Mouse (Mus musculus): ENCODE results near the gene Ccdc162.
A peak's percentile ranks its signal among the peaks of the same experiment; 100 is the strongest.
"Not testable (repeated sequence)": the region's sequence is repeated elsewhere in the genome, so short reads cannot be mapped to it uniquely, and the experiment has no call there.

Ccdc162 gene

DNA sequence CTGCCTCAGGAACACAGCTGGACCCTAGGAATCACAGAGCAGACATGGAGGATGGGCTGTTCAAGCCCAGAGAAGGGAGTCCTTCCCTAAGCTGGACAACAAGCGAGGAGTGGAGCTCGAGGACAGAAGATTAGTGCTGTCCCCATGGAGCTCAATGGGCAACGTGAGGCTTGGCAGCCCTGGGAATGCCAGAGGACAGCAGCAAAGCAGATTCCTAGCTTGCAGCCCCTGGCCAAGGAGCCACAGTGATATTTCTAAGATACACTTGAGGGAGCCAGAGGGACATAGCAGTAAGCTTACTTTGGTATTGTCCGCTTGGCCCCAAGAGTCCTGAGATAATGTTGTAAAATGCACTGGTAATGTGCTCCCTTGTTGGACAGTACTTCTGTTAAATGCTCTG lies 25.5 kb downstream of the Ccdc162 start:
- no peak for DNase-seq

GRCm38 (mm10) chr10:41689941-41690887 lies 26.2 kb downstream of the Ccdc162 start:
- DNase-seq, result peak; percentile 73 to 76

GRCm38 (mm10) chr10:41684548-41684996 lies 31.9 kb downstream of the Ccdc162 start:
- peak; percentile 21 to 31 for DNase-seq

- DNase-seq, result peak; percentile 85 to 88
Observed at GRCm38 (mm10) chr10:41682546-41683393, 33.7 kb downstream of the Ccdc162 start.

- DNase-seq, result peak; percentile 70 to 75
Observed at GRCm38 (mm10) chr10:41678746-41679360, 37.6 kb downstream of the Ccdc162 start.

DNA sequence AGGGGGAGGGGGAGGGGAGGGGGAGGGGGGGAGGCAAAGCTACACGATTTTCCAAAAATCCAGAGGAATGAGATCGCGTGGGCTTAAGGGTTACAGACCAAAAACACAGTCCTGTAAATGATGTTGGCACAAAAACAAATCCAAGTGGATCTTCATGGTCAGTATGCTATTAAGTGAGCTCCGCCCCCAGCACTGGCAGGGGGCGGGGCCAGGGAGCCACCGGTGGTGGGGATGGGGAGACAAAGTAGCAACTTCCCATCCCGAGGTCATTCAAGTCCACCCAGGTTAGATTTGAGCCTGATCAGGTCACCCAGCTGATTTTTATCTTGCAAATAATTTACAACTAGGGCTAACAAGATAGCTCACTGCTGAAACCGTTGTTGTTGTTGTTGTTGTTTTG lies 39.0 kb downstream of the Ccdc162 start:
- no peak for DNase-seq

DNA sequence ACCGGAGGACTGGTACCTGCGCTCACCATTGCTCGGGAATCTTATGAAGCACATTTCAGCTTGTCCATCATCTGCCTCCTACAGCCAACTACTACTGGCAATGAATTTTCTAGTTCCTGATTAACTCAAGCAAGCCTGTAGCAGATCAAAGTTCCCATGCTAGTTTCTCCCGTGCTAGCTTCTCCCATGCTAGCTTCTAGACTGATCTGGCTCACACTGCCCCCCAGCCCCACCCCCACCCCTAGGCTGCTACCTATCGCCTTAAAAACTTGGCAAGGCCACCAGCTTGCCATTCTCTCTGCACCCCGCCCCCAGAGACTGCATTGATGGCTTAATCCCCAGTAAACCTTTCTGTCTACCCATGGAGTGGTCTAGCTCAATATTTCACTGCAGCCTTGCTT lies 39.8 kb downstream of the Ccdc162 start:
- no peak for DNase-seq

DNA sequence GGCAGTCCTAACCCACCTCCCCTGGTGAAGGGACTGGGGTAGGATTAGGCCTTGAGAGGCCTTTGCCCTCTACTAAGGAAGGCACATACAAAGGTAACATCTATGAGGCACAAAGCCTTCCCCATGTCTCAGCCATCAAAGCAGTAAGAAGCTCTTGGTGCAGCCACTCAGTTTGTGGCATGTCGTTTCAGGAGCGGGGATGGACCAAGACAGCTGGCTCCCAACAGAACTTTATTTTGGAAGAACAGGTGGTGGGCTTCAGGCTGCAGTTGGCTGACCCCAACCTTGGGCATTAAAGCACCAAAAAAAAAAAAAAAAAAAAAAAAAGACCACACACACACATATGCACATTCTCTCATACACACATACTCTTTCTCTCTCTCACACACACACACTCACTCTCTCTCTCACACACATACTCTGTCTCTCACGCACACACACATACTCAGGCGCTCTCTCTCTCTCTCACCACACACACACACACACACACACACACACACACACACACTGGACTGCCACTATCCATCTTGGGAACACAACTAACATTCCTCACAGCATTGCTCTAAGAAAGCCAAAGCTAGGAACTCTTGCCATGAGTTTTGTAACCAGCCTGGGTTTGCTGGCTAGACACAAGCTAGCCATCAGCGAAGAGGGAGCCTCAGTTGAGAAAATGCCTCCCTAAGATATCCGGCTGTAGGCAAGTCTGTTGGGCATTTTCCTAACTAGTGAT lies 40.4 kb downstream of the Ccdc162 start:
- DNase-seq, result no peak

DNA sequence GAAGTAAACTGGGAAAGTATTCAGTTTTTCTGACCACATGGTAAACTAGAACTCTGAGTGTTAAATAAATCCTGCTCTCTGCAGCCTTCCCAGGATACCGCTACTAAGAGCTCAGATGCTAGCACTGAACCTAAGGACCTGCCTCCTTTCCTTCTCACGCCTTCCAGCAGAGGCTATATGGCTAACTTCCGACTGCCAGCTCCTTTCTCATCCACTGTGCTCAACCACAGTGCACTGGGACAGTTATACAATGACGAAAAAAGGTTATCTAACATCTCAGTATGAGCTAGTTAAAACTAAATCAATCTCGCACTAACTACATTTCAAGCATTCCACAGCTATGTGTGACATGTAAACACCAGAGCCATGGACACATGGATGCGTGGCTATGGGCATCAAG lies 41.2 kb downstream of the Ccdc162 start:
- no peak for DNase-seq

GRCm38 (mm10) chr10:41674362-41674761 lies 42.1 kb downstream of the Ccdc162 start:
- no peak for DNase-seq

DNA sequence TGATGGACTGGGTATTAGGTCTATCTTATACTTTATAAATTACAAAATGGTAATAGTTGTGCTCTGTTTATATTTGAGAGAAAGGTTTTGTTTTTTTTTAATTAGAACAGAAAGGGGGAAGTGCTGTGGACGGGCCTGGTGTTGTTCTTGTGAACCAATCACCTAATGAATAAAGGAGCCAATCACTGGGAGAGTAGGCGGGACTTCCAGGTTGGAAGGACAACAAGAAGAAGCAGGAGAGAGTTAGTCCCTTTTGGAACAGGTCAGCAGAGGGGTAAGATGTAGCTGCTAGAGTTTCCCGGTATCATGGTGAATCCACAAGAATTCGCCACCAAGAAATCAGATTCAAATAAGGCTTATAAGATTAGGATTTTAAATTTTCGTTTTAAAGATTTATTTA lies 46.2 kb downstream of the Ccdc162 start:
- DNase-seq, result no peak

GRCm38 (mm10) chr10:41665498-41665897 lies 50.9 kb downstream of the Ccdc162 start:
- no peak for DNase-seq

DNA sequence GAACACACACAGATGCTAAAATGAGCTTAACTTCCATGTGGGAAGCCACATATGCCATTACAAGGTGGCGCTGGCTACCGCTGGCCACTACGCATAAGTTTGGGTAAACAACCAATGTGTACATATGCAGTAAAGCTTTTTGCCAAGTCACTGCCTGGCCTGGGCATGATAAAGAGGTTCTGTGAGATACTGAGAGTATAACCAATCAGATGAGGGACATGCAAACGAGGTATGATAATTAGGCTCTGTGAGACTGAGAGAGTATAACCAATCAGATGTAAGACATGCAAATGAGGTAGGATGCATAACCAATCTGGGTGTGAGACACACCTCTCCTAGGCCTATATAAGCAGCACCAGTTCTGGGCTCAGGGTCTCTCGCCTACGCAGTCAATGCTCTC lies 56.8 kb downstream of the Ccdc162 start:
- not testable (repeated sequence) for DNase-seq

GRCm38 (mm10) chr10:41655684-41656083 lies 60.8 kb downstream of the Ccdc162 start:
- DNase-seq, result not testable (repeated sequence)

GRCm38 (mm10) chr10:41652988-41653387 lies 63.4 kb downstream of the Ccdc162 start:
- DNase-seq, result no peak

DNA sequence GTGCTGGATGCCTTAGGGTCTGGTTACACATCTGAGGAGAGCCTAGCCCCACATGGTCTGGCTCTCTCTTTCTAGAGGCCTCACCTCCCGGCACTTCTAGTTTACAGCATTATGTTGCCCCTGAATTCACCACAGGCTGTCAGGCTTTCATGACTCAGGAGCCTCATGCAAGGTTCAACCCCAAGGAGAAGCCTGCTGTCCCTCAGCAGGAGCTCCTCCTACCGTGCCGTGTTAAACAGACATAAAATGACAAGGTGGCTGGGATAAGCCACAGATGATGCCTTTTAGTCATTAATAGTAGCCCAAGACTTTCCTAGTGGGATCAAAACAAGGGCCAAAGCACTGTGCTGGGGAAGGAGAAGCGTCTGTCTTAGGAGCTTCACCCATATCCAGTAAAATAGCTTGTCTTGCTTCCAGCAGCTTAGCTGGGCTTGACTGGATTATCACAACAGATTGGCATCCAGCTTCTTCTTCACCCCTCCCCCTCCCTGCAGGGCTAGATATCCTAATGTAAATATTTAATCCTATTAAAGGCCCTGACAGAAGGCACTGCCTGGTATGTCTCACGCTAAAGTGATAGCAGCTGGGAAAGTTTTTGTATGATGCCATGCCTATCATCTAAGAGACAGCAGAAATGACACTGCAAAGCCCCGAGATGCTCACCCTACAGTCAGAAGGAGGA lies 64.2 kb downstream of the Ccdc162 start:
- no peak for DNase-seq

- no peak for DNase-seq
Observed at GRCm38 (mm10) chr10:41651532-41651931, 64.9 kb downstream of the Ccdc162 start.

DNA sequence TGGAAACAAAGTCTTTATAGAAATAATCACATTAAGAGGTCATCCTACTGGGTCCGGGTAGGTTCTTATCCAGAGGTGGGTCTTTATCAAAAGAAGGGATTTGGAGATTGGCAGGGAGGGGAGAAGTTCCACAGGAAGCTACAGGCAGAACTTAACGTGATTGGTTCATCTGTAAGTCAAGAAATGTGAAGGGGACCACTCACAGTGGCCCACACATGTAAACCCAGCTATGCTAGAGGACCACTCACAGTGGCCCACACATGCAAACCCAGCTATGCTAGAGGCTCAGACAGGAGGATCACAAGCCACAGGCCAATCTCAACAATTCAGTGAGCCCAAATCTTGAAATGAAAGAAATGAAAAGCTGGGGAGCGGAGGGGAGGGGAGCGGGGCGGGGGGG lies 67.2 kb downstream of the Ccdc162 start:
- no peak for DNase-seq

GRCm38 (mm10) chr10:41638776-41639175 lies 77.7 kb downstream of the Ccdc162 start:
- peak; percentile 42 to 61 for DNase-seq

DNA sequence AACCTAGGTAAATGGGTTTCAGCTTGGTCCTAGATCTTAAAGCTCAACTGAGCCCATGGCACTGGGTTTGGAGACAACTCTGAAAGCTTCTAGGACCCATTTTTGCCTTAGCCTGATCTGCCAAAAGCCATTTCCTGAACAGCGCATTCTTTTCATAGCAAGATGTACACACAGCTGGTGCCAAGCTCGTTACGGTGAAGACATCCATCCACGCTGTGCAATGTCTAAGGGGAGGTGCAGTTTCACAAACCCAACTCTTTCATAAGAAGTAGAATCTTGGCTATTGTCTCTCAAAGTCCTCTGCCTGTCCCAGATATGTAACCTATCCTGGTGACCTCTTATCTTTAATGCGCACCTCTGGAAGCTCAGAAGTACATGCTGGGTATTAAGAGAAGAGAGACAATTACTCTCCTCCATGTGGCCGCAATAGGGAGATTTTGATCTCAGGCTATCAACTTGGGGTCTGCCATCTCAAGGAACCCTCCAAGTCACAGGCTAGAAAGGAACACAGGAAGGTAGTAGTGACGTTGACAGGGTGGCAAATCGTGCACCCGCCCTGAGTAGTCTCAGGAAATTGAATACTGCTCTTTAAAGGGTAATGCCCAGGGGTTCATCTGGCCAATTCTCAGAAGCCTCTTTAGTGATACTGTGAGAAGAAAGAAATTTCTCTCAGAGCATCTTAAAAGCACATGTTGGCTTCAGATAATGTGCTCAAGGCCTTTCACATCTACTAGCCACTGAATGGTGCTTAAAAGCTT lies 81.0 kb downstream of the Ccdc162 start:
- peak; percentile 39 to 58 for DNase-seq

DNA sequence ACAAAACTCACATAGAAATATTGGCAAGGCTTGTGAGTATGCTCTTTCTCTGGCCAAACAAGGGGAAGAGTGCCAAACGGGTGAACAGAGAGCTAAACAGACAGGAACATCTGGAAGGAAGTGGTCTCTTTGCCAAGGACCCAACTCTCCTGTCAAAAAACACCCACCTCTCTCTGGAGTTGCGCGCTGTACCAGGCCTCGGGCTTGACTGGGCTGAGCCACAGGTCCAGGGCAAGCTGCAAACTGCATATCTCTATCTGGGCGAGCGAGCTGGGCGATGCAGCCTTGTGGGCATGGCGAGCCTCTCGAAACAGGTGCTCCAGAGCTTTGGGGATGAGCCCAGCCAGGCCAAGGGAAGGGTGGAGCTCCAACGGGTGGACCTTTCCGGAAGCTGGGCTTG lies 82.6 kb downstream of the Ccdc162 start:
- peak; percentile 56 to 63 for DNase-seq
